Mouse (Mus musculus) MEL-GATA-1-ER (cell line): ENCODE data around the gene Rcn3.
"Not testable (repeated sequence)": the region's sequence is repeated elsewhere in the genome, so short reads cannot be mapped to it uniquely, and the experiment has no call there.

ENCODE experiments used
- DNase-seq: peaks from one replicate; pipeline ENCODE4 v3.0.0-alpha.2; 2012; ENCODE audit warnings: low read depth; ENCODE audit errors: extremely low read depth

Rcn3 gene

DNA sequence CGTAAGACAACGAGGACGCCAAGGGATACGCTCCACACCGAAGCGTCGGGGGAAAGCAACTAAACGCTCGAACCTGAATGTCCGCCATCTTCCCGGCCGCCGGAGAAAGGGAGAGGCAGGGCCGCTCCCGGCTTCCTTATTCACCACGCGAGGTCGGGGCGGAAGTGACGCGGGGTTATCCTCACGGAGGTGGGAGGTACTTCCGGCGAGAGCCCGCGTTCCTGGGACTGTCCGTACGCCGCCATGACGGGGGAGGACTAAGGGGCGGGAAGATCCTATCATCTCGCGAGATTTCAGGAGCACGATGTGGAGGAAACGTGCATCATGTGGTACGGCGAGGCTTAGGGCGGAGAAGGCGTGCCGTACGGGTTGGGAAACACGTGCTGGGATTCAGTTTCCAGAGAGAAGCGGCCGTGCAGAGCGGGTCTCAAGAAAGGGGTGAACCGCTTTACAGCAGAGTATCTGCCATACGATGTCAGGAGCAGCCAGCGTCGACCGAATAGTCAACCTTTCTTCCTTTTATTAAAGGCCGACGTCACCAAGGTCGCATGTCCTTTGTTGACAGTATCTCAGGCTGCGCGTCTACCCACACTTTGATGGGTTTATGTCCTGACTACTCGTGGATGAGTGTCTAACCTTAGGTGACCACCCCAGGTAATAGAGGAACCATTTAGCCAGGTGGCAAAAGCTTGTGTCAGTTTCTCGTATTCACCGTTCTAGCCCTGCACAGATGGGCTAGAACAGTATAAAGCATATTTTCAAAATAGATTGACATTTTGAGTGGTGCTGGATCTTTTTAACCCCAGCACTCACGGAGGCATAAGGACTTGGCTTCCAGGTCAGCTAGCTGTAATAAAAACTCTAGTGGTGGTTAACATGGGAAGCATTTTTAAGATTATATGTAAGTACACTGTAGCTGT is 32.5 kb upstream of the Rcn3 start, which contains the start of gene Rps11:
TSS of gene Rps11 (minus strand) at position 216 of the 920 bp plus-strand sequence.
- peak; percentile 98 for DNase-seq

DNA sequence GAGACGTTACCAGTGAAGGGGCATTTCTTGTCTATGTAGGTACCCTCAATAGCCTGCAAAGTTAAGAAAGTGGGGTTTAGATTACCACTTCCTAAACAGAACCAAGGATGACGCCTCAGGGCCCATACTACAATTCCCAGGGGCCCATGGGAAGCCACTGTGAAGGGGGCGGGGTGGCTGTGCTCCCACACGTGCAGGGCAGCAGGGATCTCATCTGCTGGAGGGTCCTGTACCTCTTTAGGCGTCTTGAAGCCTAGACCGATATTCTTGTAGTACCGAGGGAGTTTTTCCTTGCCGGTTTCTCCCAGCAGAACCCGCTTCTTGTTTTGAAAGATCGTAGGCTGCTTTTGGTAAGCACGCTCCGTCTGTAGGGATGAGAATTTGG is 31.2 kb upstream of the Rcn3 start:
- DNase-seq = no peak

DNA sequence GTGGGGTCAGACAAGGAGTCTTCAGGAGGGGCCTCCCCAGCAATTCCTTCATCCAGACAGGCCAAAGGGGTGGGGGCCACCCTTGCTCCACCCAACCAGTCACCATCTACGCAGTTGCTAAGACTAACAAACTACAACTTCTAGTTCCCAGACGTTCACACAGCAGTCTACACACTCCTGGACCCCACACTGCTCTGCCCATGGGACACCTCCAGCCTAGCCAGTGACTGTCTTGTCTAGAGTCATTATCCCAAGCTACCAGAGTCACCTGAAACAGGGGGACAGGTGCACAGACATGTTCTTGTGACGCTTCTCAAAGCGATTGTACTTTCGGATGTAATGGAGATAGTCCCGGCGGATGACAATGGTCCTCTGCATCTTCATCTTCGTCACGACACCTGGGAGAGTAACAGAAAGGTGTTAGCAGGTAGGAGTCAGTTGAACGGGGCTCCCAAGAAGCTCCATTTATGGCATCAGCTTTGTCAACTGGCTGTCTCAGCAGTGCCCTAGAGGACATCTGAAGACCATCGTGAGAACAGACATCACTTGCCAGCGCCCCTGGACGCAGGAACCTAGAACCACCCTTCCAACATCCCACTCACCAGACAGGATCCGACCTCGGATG is 30.7 kb upstream of the Rcn3 start:
- no peak for DNase-seq

DNA sequence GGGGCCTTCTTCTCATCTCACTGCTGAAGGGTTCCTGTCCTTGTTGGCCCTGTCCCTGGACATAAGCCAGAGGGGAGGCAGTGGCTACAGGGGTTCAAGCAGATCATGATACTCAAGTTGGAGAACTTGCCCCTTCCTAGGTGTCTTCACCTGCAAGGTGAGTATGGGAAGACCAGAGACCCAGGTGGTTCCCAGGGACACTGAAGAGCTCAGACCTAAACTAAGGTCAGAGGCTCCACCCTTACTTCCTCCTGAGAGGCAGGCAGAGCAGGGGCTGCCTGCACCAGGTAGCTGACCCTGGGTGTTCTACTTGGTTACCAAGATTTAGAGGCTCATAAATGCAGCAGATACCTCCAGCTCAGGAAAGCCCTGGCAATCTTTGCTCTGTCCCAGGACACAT is 29.9 kb upstream of the Rcn3 start:
- no peak for DNase-seq

DNA sequence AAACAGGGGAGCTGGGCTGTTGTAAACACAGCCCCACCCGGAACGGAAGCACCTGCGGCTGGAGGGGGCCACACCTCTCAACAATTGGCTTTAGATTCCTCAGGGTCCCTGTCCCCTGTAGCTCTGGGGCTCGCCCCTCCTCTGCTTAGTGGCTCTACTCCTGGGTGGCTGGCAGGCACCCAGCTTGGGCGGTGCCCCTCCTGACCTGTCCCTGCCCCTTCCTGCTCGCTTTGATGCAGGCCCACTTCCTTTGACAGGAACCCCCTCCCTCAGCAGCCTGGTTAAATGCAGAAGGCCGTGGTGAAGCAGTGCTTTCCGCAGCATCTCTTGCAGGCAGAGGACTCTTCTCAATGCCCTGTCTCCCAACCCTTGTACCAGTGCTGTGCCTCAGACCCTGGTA is 29.4 kb upstream of the Rcn3 start:
- no peak for DNase-seq

DNA sequence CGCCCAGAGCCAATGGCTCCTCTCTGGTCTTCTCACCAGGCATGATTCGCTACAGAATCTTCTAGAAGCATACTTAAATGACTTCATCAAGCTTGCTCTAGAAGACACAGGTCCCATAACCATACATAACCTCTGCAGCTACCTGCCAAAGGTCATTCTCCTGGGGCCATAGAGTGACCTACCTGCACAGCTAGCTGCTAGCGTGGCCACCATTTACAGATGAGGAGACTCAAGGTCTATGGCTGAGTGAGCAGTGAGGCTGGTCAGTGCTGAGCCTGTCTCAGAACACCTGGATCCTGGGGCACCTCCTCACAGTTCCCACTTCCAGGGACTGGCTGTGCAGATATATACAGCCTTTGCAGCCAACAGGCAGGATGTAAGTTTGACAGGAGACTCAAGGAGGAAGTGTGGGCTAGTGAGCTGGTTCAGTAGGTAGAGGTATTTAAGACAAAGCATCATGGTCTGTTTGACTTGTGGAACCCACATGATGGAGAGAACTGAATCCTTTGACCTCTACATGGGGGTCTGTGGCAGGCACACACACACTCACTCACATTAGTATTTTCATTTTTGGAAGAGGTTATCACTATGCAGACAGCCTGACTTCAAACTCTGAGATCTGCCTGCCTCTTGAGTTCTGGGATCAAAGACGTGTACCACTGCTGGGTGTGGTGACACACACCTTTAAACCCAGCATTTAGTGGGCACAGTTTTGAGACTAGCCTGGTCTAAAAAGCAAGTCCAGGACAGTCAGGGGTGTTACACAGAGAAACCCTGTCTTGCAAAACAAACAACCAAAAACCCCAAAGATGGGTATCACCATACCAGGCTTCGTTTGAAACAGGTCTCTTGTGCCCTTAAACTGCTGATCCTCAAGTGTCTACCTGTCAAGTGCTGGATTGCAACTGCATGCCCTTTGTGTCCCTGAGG is 28.0 kb upstream of the Rcn3 start:
- no peak for DNase-seq

DNA sequence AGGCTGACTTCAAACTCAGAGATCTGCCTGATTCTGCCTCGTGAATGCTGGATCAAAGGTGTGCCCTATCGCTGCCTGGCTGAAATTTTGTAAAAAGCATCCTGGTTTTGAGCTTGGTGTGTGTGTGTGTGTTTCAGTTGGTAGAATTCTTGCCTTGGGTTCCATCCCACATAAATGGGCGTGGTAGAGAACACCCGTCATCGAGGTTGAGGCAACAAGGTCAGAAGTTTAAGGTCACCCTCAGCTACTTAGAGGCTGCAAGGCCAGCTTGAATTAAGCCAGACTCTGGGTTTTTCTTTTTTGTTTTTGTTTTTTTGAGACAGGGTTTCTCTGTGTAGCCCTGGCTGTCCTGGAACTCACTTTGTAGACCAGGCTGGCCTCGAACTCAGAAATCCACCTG is 26.3 kb upstream of the Rcn3 start:
- DNase-seq = no peak

DNA sequence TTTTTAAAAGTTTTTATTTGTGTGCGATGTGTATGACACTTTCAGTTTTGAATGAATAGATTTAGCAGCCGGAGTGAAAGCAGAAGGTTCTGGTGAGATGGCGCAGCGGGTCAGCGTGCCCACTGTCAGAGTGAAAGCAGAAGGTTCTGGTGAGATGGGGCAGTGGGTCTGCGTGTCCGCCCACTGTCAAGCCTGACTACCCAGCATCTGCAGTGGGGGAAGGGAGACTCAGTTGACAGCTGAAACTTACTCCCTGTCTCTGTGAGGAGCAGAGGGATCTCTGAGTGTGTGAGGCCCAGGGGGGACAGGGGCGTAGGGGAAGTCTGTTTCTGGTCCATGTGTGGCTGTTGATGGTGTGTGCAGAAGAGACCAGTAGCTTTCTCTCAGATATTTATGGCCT is 25.5 kb upstream of the Rcn3 start:
- DNase-seq = no peak

DNA sequence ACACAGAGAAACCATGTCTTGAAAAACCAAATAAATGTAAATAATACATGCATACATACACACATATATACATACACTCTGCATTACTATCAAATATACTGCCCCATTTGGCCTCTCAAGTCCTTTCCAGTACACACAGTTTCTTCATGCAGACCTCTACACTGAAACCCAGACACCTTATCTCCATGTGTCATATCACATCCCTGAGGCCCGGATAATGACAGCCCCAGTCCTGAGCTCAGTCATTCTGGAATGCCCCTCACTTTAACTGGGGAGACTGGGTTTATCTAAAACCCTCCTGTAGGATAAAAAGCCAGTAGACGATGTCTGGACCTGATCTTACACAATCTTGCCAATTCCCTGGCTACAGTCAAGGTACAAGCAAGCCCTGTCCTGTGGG is 21.5 kb upstream of the Rcn3 start:
- DNase-seq = no peak

DNA sequence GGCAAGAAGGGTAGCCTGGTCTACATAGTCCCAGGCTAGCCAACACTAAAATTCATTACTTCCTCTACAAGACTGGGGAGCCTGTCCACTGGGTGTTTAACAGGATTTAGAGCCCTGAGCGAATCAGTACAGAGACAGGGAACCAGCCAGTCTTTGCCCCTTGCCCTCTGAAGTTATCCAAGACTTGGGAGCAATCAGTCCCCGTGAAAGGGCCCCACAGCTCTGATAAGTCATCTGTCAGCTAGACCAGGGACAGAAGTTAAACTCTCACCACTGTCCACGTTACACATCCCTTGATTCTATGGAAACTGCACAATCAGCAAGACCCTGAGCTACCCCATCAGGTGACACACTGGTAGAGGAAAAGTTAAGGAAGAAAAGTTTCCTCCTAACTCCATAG is 20.5 kb upstream of the Rcn3 start:
- no peak for DNase-seq

DNA sequence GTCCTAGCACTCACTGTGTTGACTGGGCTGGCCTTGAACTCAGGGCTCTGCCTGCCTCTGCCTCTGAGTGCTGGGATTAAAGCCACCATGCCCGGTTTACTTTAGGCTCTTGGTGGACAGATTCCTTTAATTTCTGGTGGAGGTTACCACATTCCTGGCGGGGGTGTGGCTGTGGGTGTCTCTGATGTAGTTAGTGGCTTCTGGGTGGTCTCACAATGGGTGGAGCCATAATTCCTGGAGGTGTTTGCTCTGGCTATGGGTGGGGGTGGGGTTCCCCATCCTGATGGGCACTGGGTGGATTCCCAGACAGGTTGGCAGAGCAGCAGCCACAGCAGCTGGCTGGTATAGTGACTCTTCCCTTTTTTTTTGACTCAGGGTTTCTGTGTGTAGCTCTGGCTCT is 19.9 kb upstream of the Rcn3 start:
- DNase-seq = no peak

DNA sequence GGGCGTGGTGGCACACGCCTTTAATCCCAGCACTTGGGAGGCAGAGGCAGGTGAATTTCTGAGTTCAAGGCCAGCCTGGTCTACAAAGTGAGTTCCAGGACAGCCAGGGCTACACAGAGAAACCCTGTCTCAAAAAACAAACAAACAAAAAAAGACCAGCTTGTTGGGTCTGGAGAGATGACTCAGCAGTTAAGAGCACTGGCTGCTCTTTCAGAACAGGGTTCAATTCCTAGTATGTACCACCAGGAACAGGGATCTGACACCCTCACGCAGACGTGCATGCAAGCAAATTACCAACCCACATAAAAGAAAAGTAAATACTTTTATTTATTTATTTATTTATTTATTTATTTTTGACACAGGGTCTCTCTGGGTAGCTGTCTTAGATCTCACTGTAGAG is 18.1 kb upstream of the Rcn3 start:
- DNase-seq = not testable (repeated sequence)

DNA sequence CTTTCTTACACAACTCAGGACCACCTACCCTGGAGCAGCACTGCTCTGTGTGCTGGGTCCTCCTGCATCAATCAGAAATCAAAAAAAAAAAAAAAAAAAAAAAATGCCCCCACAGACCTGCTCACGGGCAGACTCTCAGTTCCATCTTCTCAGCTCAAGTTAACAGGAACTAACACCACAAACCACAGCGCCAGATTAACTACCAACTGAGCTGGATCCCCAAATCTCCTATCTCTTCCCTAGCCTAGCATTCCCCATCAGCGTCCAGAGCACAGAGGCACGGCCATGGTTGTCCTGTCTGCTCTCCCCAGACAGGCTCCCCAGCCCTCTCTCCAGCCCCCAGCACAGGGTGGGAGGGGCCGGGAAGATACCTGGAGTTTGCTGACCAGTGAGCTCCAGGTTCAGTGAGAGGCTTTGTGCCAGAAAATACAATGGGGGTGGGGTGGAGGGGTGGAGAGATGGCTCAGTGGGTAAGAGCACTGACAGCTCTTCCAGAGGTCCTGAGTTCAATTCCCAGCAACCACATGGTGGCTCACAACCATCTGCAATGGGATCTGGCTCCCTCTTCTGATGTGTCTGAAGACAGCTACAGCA is 15.1 kb upstream of the Rcn3 start:
- DNase-seq = no peak

DNA sequence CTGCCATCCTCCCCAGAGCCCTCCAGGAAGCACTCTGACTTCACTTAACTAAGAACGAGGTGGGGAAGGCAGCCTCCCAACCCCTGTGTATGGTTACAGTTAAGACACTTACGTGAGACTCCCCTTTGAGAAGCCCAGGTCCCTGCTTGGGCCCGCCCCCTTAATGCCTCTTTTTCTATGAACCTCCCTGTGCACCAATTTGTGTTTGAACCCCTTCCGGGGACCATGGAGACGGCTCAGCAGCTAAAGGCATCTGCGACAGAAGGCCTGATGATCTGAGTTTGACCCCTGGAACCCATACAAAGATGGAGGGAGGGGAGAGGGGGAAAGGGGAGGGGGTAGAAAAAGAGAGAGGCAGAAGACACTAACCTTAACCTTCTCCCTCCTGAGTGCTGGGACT is 14.4 kb upstream of the Rcn3 start:
- no peak for DNase-seq

DNA sequence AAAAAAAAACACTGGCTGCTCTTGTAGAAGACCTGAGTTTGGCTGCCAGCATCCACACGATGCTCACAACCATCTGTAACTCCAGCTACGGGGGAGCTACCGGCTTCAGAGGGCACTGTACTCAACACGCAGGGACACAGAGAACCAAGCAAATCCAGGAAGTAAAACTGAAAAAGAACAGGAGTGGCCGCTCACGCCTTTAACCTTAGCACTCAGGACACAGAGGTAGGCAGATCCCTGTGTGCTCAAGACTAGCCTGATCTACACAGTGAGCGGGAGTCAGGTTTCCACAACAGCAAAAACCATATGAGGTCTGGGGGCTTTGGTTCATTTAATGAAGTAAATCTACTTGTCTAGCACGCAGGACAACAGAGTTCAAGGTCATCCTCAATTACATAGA is 13.5 kb upstream of the Rcn3 start:
- no peak for DNase-seq

DNA sequence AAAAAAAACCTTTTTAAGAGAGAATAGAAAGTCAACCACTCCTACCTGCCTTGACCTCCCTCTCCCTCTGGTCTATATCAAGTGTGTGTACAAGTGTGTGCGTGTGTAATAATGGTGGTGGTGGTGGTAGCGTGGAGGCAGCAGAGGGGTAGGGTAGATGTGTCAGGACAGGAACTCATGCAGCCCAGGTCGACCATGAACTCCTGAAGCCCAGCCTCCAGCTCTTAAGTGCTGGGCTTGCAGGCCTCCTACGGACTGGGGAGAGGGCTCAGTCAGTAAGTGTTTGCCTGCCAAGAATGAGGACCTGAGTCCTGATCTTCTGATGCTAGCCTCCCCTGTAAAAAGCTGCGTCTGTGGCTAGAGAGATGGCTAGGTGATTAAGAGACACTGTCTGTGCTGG is 12.9 kb upstream of the Rcn3 start:
- DNase-seq = no peak

DNA sequence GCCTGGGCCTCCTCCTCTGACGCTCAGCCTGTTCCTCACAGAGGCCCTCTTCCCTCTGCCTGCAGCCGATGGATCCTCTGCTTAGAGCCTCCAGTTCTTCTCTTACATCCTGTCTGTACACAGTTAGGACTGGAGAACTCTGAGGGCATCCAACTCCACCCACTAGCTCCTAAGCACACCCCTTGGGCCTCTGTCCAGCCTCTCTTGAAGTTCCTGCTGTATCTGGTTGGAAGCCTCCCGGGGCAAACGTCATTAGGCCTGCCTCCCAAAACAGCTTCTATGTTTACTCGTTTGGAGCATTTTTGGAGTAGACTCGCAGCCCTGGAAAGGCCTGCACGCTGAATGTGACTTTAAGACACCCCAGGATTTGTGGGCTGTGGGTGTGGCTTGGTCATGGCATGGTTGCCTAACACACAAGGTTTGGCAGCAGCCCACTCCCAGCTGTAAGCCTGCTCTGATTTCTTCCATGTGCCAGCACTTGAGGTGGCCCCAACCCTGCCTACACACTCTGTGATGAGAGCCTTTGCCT is 11.7 kb upstream of the Rcn3 start, which contains the start of gene Fcgrt:
TSS of gene Fcgrt (minus strand) at position 200 of the 529 bp plus-strand sequence.
- no peak for DNase-seq

DNA sequence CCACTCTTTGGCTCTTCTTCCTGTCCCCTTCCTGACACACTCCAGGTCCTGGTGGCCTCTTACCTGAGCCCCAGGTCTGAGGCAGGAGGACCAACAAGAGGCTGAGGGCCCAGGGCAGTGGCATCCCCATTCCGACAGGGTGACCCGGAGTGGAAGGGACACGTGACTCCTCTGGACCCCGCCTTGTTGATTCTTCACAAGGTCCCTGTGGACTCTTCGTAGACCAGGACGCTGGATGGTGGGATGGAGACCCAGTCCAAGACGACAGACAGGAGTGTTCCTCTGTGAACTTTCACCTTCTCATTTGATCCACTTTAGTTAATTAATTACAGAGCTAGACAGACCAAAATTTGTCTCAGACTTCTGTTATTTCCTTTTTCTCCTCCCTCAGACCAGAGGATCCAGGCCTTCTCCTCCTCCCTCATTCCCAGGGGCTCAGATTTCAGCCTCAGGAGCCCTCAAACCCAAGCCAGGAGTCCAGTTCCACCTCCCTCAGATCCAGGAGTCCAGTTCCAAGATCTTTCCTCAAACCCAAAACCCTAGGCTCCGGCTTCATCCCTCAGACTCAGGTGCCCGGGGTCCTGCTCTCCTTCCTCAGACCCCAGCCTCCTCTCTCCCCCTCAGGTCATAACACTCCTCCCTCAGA is 11.0 kb upstream of the Rcn3 start:
- DNase-seq = no peak

DNA sequence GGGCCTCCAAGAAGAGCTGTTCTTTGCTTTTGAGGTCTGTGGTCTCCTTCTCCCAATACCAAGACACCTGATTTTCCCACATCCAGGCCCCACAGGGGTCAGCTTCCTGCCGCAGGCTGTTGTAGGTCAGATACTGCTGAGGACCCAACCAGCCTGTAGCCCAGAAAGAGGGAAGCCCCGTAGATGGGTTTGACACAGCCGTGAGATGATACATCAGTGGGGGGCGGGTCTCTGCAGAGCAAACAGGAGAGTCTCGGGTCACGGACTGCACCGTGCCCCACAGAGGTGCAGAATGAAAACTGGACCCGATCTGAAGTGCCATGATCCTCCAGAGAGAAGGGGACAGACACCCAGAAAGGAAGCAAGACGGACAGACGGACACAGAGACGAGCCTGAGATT is 10.4 kb upstream of the Rcn3 start:
- no peak for DNase-seq

DNA sequence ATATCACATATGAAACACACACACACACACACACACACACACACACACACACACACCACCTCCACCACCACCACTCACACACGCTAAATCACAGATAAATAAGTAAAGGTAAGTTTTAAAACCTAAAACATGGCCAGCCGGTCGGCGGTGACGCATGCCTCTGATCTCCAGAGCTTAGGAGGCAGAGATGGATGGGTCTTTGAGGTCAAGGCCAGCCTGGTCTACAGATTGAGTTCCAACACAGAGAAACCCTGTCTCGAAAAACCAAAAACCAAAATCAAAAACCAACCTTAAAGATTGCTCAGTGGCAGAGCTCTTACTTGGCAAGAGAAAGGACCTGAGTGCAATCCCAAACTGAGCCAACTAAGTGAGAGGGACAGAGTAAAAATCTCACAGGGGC is 8.0 kb upstream of the Rcn3 start:
- no peak for DNase-seq
